Mouse (Mus musculus) intestine, embryonic 14.5 days (tissue): ENCODE measurements at regions not wholly inside any gene's neighbourhood (a gene's known extent, or its start where the extent isn't known, plus 50 kb on each side); places are given as distances from the start of the nearest gene placed in this dataset.
A peak's percentile ranks its signal among the peaks of the same experiment; 100 is the strongest.
"Not testable (repeated sequence)": the region's sequence is repeated elsewhere in the genome, so short reads cannot be mapped to it uniquely, and the experiment has no call there.

Experiments used
- ATAC-seq: fragments of 200-750 bp; cut with Nextera tagmentation; replicated peaks from 2 replicates; pipeline ENCODE4 v1.8.0; 2017; ENCODE audit warnings: low read depth, moderate number of reproducible peaks, moderate TSS enrichment, moderate library complexity; ENCODE audit not compliant: low FRiP score, low TSS enrichment
- DNase-seq: peaks from one replicate; pipeline ENCODE4 v3.0.0-alpha.2; 2018; ENCODE audit warnings: low spot score
- H3K27ac ChIP-seq: fragments of 300-500 bp; sonication (generic); 2 replicates; pipeline ENCODE4 v1.5.1; 2014; ENCODE audit warnings: low read depth, mild to moderate bottlenecking, control low read depth
- H3K27me3 ChIP-seq: fragments of 300-500 bp; sonication (generic); replicated peaks from 2 replicates; pipeline ENCODE4 v1.6.1; 2014; ENCODE audit warnings: low read length, control low read depth; ENCODE audit not compliant: control insufficient read depth, insufficient read depth
- H3K36me3 ChIP-seq: fragments of 300-500 bp; sonication (generic); 2 replicates; pipeline ENCODE4 v1.6.1; 2014; ENCODE audit warnings: low read length, control low read depth; ENCODE audit not compliant: control insufficient read depth, insufficient read depth
- H3K4me1 ChIP-seq: fragments of 300-500 bp; sonication (generic); replicated peaks from 2 replicates; pipeline ENCODE4 v1.6.1; 2014; ENCODE audit warnings: low read length, control low read depth, mixed read lengths; ENCODE audit not compliant: control insufficient read depth, insufficient read depth
- H3K4me2 ChIP-seq: fragments of 300-500 bp; sonication (generic); 2 replicates; pipeline ENCODE4 v1.6.1; 2014; ENCODE audit warnings: low read length
- H3K4me3 ChIP-seq: fragments of 300-500 bp; sonication (generic); 2 replicates; pipeline ENCODE4 v1.5.1; 2014; ENCODE audit warnings: low read depth, low read length, control low read depth, mixed read lengths
- H3K9ac ChIP-seq: fragments of 300-500 bp; sonication (generic); 2 replicates; pipeline ENCODE4 v1.6.1; 2014; ENCODE audit warnings: mild to moderate bottlenecking, low read length
- H3K9me3 ChIP-seq: fragments of 300-500 bp; sonication (generic); 2 replicates; pipeline ENCODE4 v1.6.1; 2016; ENCODE audit warnings: low read length, control low read depth; ENCODE audit not compliant: control insufficient read depth
- WGBS: fragments of 180-500 bp; shearing (Covaris S2); extraction: QIAGEN DNeasy Blood & Tissue Kit; methylation state at CpG from one replicate; pipeline ENCODE4 v1.1.7; 2014; 5-methylcytosine and 5-hydroxymethylcytosine counted together

DNA sequence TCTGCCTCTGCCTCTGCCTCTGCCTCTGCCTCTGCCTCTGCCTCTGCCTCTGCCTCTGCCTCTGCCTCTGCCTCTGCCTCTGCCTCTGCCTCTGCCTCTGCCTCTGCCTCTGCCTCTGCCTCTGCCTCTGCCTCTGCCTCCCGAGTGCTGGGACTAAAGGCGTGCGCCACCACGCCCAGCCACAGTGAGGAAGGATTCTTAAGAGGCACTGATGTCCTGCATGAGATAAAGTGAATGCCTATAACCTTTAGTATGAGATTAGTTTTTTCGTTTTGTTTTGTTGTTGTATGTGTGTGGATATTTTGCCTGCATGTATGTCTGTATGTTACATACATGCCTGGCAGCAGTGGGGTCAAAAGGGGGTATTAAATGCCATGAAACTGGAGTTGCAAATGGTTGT lies 63.2 kb downstream of the Hlx start:
- WGBS: 81% methylated on average over 5 of the region's 5 CpGs

DNA sequence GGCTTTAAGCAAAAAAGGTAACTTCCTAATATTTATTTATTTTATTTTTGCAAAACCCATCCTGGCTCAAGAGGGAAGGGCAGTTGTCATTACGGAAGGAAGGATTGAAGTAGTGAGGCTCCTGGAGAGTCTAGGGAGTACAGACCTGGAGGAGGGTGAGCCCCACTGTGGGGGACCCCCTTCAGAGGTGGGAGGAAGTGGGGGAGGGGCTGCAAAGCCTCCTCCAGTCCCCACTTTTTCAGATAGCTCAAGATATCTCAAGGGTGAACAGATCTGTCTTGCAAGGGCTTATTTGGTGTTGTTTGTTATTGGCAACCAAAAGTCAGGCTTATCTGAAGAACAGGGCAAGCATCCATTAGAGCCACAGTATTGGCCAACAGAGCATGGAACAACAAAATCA lies 64.0 kb downstream of the Hlx start:
- 78% methylated on average over 1 of the region's 1 CpGs for WGBS
- Histone ChIP-seq H3K36me3 (no peaks in the 10 kb centered on the region), H3K4me2 (no peak overlapping the region), H3K27ac (no peak overlapping the region), H3K4me3 (no peak overlapping the region), H3K4me1 (peaks cover 7% of the 10 kb centered on the region), H3K9me3 (no peaks in the 10 kb centered on the region), H3K9ac (no peak overlapping the region), H3K27me3 (peaks cover 7% of the 10 kb centered on the region; the same call in 1 of the 2 replicates)
- ATAC-seq (no peak), DNase-seq (no peak)

More for the DNA sequence above, 63.2 kb downstream of the Hlx start:
- DNase-seq, H3K4me3 ChIP-seq, H3K4me2 ChIP-seq, H3K4me1 ChIP-seq, H3K9me3 ChIP-seq, H3K36me3 ChIP-seq, ATAC-seq, H3K27ac ChIP-seq, H3K9ac ChIP-seq, H3K27me3 ChIP-seq: not testable (repeated sequence)

DNA sequence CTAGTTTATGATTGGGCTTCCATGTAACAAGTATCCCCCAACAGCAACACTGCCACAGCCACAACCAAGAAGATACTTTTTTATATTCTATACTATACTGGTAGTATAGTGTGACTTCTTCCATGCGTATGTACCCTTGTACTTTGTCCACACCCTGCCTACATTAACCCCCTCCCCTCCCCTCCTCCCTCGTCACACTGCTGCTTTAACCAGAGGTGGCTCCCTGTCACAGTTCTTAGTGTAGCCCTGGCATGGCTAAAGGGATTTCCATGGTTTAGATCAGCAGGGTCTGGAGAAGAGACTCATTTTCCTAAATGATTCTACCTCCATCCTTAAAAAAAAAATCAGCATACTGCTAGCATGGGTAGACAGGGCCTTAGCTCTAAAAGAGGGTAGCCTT lies 64.4 kb downstream of the Hlx start:
- peaks cover 7% of the 10 kb centered on the region; the same call in 1 of the 2 replicates for H3K27me3 ChIP-seq
- no peaks in the 10 kb centered on the region for H3K9me3 ChIP-seq
- DNase-seq (no peak), ATAC-seq (no peak)
- no peak overlapping the region for H3K4me2 ChIP-seq
- no peak overlapping the region for H3K27ac ChIP-seq
- no peak overlapping the region for H3K9ac ChIP-seq
- H3K4me3 ChIP-seq: no peak overlapping the region
- 70% methylated on average over 2 of the region's 2 CpGs for WGBS
- peaks cover 8% of the 10 kb centered on the region for H3K4me1 ChIP-seq
- H3K36me3 ChIP-seq: no peaks in the 10 kb centered on the region

DNA sequence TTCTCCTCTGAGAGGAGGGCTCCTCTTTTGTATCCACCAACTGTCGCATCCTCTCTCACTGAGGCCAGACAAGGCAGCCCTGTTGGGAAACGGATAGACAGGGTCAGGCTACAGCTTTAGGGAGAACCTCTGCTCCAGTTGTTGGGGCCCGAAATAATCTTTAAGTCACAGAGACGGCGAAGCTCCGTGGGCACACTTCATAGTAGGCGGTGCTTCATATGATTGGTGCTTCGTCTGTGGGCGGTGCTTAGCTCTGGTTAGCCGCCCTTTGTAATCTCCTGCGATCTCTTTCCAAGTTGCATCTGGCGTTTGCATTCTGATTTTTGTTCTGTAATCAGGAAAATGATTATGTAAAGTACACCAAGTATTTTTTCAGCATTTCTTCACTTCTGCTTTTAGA lies 67.2 kb downstream of the Hlx start:
- no peak for DNase-seq
- Histone ChIP-seq H3K27me3 (peaks cover 13% of the 10 kb centered on the region; the same call in 1 of the 2 replicates), H3K9me3 (no peaks in the 10 kb centered on the region), H3K9ac (no peak overlapping the region), H3K4me3 (no peak overlapping the region), H3K27ac (no peak overlapping the region), H3K4me1 (peaks cover 10% of the 10 kb centered on the region), H3K4me2 (no peak overlapping the region), H3K36me3 (no peaks in the 10 kb centered on the region)
- 88% methylated on average over 12 of the region's 12 CpGs for WGBS
- ATAC-seq: no peak

DNA sequence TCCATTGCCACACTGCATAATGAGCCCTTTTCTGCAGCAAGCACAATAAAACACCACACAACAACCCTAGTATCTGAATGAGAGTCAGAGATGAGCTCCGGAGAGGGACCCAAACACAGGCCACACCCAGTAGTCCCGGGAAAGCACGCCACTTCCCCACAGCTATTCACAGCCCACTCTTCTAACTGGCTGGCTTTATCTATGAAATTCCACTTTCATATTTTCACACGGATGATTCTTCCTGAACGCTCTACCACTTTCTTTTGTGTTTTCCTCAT lies 68.4 kb downstream of the Hlx start:
- Histone ChIP-seq H3K9me3 (no peaks in the 10 kb centered on the region), H3K27ac (peak overlapping the region; percentile 11; the same call in 1 of the 2 replicates), H3K36me3 (no peaks in the 10 kb centered on the region), H3K27me3 (peaks cover 13% of the 10 kb centered on the region; the same call in 1 of the 2 replicates), H3K9ac (no peak overlapping the region), H3K4me1 (peaks cover 10% of the 10 kb centered on the region), H3K4me2 (peak overlapping the region; percentile 36), H3K4me3 (no peak overlapping the region)
- DNase-seq (no peak), ATAC-seq (no peak)
- WGBS: 30% methylated on average over 5 of the region's 5 CpGs

DNA sequence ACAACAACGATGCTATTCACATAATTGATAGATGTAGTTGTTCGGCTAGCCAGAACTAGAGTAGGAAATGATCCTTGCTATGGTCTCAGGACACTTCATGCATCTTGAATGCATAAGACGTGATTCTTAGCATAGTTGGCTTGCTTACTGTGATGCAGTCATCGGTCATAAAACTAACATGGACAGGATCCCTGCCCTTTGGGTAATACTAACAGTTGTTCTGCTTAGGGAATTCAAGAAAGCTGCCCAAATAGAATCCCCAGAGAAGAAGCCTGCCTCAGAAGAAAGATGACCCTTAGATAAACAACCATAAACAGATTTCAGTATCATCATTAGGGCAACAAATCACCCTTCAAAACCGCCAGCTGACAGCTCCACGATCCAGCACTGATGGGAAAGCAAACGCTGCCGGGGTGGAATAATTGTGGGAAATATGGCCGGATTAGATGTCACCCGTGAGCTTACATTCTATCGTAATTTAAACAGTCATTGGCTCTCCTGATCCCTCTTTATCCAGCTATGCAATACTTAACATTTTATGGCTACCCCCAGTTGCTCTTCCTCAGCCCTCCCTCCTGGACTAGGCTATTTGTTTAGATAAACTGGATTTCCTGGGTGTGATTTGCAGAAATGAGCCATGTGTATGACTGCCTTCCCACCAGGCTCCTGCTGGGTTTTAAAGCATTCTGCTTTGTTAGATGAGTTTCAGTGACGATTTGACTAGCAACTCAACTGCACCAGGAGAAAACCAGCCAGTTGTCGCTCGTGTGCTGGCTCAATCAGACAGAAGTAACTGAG lies 68.9 kb downstream of the Hlx start:
- H3K27me3 ChIP-seq: peaks cover 13% of the 10 kb centered on the region; the same call in 1 of the 2 replicates
- H3K36me3 ChIP-seq: no peaks in the 10 kb centered on the region
- no peak overlapping the region for H3K4me3 ChIP-seq
- H3K27ac ChIP-seq: peak overlapping the region; percentile 11; the same call in 1 of the 2 replicates
- no peaks in the 10 kb centered on the region for H3K9me3 ChIP-seq
- no peak overlapping the region for H3K9ac ChIP-seq
- no peak for DNase-seq
- WGBS: 14% methylated on average over 14 of the region's 14 CpGs
- H3K4me1 ChIP-seq: peaks cover 10% of the 10 kb centered on the region
- ATAC-seq: no peak
- H3K4me2 ChIP-seq: peak overlapping the region; percentile 36

DNA sequence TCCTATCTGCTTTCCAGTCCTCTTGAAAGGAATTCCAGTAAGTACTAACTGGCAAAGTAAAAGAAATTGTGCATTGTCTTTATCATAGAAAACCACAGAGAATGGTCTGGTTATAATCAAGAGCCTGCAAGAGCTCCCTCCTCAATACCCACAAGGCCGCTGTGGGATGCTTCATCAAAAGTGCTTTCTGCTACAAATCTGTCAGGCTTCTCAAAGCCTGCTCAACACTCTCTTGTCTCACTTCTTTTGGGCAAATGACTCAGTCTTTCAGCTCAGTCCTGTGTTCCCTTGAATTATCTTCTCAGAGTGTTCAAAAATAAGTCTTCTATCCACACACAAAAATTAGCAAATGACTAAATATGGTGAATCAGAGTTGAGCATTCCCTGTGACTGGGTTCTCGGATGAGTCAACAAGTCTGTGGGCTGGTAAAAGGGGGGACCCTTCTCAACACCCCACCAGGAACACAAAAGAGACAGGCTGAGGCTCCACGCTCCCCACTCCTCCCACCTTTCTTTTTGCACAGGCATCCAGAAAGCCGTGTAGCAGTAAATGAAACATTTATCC lies 81.8 kb downstream of the Hlx start:
- no peak overlapping the region for H3K4me3 ChIP-seq
- H3K4me1 ChIP-seq: no peaks in the 10 kb centered on the region
- WGBS: 66% methylated on average over 4 of the region's 4 CpGs
- H3K36me3 ChIP-seq: no peaks in the 10 kb centered on the region
- H3K27me3 ChIP-seq: no peaks in the 10 kb centered on the region
- ATAC-seq (no peak), DNase-seq (no peak)
- H3K9me3 ChIP-seq: peaks cover 3% of the 10 kb centered on the region; the same call in 1 of the 2 replicates
- H3K27ac ChIP-seq: no peak overlapping the region
- no peak overlapping the region for H3K9ac ChIP-seq
- H3K4me2 ChIP-seq: no peak overlapping the region

DNA sequence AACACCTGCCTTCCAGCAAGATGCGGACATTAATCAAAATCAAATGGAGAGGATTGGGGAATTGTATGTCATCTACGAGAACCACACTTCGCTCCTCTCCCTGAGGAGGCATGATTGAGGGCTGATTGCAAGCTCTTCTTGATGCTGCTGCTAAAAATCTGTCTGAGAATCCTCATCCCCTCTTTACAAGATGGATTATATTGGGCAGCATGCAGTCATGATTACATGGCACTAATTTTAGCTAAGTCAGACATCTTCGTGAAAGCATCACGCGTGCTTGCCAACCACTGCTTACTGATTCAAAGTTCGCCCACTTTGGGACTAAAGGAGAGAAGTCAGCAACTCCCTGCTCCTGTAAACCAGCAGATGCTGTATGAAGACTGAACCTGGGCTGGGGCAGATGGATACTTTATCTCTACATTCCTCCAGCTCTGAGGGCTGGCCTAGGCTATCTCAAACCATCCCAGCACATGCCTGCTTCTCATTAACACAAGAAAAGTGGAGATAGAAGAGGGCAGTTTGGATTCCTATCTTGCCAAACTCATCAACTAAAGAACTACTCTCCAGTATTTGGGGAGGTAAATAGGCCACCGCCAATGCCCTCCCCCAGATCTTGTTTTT lies 84.4 kb downstream of the Hlx start:
- DNase-seq (no peak), ATAC-seq (no peak)
- 93% methylated on average over 8 of the region's 8 CpGs for WGBS
- H3K4me3 ChIP-seq: no peak overlapping the region
- H3K9me3 ChIP-seq: peaks cover 3% of the 10 kb centered on the region; the same call in 1 of the 2 replicates
- peaks cover 10% of the 10 kb centered on the region for H3K4me1 ChIP-seq
- no peaks in the 10 kb centered on the region for H3K36me3 ChIP-seq
- no peaks in the 10 kb centered on the region for H3K27me3 ChIP-seq
- no peak overlapping the region for H3K9ac ChIP-seq
- no peak overlapping the region for H3K27ac ChIP-seq
- H3K4me2 ChIP-seq: no peak overlapping the region
